Mouse (Mus musculus): ENCODE measurements around the gene Nostrin. TPM values are rescaled to one million over a fixed set of nuclear protein-coding genes. Genes with fewer than 3 reads are reported as not detected.

Gene Nostrin
- total and polyA plus RNA-seq, 3 experiments = 0.24 to 2.5 (median 0.29) TPM

DNA sequence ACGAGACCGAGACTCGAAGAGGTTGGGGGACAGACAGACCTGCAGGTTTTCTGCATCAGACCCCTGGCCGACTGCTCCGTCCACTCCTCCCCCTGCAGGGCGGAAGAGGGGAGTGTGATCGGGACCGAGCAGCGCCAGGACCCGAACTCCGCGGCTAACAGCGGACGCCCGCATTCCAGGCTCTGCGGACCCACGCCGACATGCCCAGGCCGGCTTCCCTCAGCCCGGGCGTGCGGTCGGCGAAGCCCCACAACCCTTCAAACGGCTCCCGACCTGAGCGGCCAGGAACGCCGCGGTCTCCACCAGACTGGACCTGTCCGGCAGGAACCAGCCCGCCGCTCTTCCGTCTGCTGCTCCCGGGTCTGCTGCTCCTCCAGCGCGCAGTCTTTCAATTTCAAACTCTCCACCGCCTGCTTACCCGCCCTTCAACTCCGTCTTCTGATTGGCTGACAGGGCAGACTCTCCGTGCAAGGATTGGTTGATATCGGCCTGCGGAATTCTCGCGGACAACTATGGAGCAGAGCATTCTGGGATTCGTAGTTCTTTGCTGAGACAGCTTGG is 70.3 kb downstream of the Nostrin start, which contains the start of gene Spc25 (continued):
- TF ChIP-seq PAX5 (IDR thresholded peaks at IDR 0.05; ENCODE audit: low read length) = no peak
- no peak; the same call in 1 of the 2 replicates for TF ChIP-seq GABPA (IDR thresholded peaks at IDR 0.05; ENCODE audit: insufficient replicate concordance, low read depth, low read length)
- peak; percentile 78; the same call in 1 of the 2 replicates for TF ChIP-seq TCF12 (IDR thresholded peaks at IDR 0.05; ENCODE audit: low read depth, low read length)
- peak; percentile 87; the same call in 1 of the 2 replicates for TF ChIP-seq POLR2AphosphoS2 (IDR thresholded peaks at IDR 0.05; ENCODE audit: low read depth, low read length)
- TF ChIP-seq KAT2A (IDR thresholded peaks at IDR 0.05; ENCODE audit: insufficient replicate concordance, low read length) = peak; percentile 97
- TF ChIP-seq RAD21 (IDR thresholded peaks at IDR 0.05; ENCODE audit: low read depth, low read length) = no peak
- peak; percentile 100 for TF ChIP-seq HCFC1 (IDR thresholded peaks at IDR 0.05; ENCODE audit: low read depth, low read length)
- TF ChIP-seq BHLHE40 (IDR thresholded peaks at IDR 0.05; ENCODE audit: low read depth, low read length) = no peak

DNA sequence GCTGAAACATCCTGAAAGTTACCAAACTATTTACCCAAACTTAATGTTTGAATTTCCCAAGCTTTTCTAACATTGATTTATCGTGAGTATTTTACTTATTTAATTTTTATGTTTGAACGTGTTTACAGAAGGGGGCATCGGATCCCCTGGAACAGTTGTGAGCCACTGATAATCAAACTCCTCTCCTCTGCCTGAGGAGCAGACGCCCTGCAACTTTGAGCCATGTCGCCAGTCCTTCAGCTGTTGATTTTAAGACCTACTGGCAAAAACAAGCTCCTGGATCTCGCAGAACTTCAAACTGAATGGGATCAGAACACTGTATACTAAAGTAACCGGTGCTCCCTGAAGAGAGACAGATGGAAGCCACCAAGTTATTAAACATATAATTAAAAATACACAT is 70.9 kb downstream of the Nostrin start:
- Histone ChIP-seq H3K4me1 (ENCODE audit: control insufficient read depth in 1 of 2, insufficient read depth in 2 of 2) (peaks cover 0 to 7% of the 10 kb centered on the region in 2 experiments; a peak in 2 of 4 replicates), H3K9ac (ENCODE audit: insufficient read depth, low read depth) (no peak overlapping the region; the same call in 1 of the 2 replicates), H3K4me2 (ENCODE audit: insufficient read depth, low read depth, poor library complexity, severe bottlenecking) (peak overlapping the region; percentile 53; the same call in 1 of the 2 replicates), H3K9me3 (replicated peaks; ENCODE audit: low read length) (no peaks in the 10 kb centered on the region), H3K27ac (ENCODE audit: insufficient read depth, low read depth) (no peak overlapping the region), H3K79me2 (replicated peaks; ENCODE audit: control insufficient read depth, extremely low read depth, insufficient read depth, poor library complexity, severe bottlenecking) (peaks cover 12% of the 10 kb centered on the region), H3K27me3 (replicated peaks) (no peaks in the 10 kb centered on the region), H3K36me3 (replicated peaks in 1 of 2; ENCODE audit: control insufficient read depth in 1 of 2, insufficient read depth in 1 of 2, low read length in 1 of 2) (peaks cover 9 to 16% of the 10 kb centered on the region in 2 experiments), H3K4me3 (replicated peaks in 1 of 3; ENCODE audit: low read depth in 2 of 3, low read length in 2 of 3, poor library complexity in 1 of 3) (peak overlapping the region in 2 of 3 experiments; percentile 67 to 96)
- in situ Hi-C loops (cut with MboI; ENCODE audit: low pct_ligation_motif_present, low pct_unique_long_range_greater_than_20kb, low sequenced_read_pairs) = no loop called here
- dilution Hi-C loops (cut with MboI; ENCODE audit: extremely low pct_ligation_motif_present, extremely low pct_unique_long_range_greater_than_20kb, low sequenced_read_pairs) = no loop called here
- DNase-seq (ENCODE audit: extremely low read depth) = peak; percentile 12
- no peak for TF ChIP-seq HCFC1 (IDR thresholded peaks at IDR 0.05; ENCODE audit: low read depth, low read length)
- no peak for TF ChIP-seq BHLHE40 (IDR thresholded peaks at IDR 0.05; ENCODE audit: low read depth, low read length)
- no peak for TF ChIP-seq POLR2A (IDR thresholded peaks at IDR 0.05; ENCODE audit: low read depth, low read length)
- TF ChIP-seq JUN (IDR thresholded peaks at IDR 0.05; ENCODE audit: insufficient read depth, low read depth, low read length) = no peak

DNA sequence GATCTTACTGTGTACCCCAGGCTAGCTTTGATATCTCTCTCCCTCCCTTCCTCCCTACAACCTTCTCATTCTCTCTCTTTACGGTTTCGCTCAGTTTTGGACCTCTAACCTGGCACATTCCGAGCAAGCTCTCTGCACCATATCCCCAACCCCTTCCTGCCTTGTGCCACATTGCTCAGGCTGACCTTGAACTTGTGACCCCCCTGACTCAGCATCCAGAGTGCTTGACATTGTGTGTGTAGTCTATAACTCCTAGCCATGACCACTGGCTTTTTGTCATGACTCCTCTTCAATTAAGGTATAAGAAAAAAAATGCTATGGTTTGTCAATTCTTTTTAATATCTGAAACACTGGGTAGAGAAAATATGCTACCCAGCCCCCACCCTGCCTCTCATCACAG is 74.1 kb downstream of the Nostrin start:
- TF ChIP-seq HCFC1 (IDR thresholded peaks at IDR 0.05; ENCODE audit: low read depth, low read length) (no peak), BHLHE40 (IDR thresholded peaks at IDR 0.05; ENCODE audit: low read depth, low read length) (no peak), JUN (IDR thresholded peaks at IDR 0.05; ENCODE audit: insufficient read depth, low read depth, low read length) (no peak), RAD21 (IDR thresholded peaks at IDR 0.05; ENCODE audit: low read depth, low read length) (no peak), ZMIZ1 (IDR thresholded peaks at IDR 0.05; ENCODE audit: low read depth, low read length) (no peak), ZC3H11A (IDR thresholded peaks at IDR 0.05; ENCODE audit: low read depth, low read length) (no peak), USF2 (conservative IDR thresholded peaks at IDR 0.05; ENCODE audit: low read depth, low read length) (no peak), EP300 (IDR thresholded peaks at IDR 0.05; ENCODE audit: low read length) (no peak), MYC (IDR thresholded peaks at IDR 0.05; ENCODE audit: low read depth, low read length) (no peak), GABPA (IDR thresholded peaks at IDR 0.05; ENCODE audit: insufficient replicate concordance, low read depth, low read length) (no peak), CHD1 (IDR thresholded peaks at IDR 0.05; ENCODE audit: low read depth, low read length) (no peak), ETS1 (conservative IDR thresholded peaks at IDR 0.05; ENCODE audit: low read depth, low read length) (no peak), SMC3 (IDR thresholded peaks at IDR 0.05; ENCODE audit: low read depth, low read length) (no peak), JUND (conservative IDR thresholded peaks at IDR 0.05; ENCODE audit: low read depth, low read length) (no peak), ZNF384 (IDR thresholded peaks at IDR 0.05; ENCODE audit: low read depth, low read length) (no peak), PAX5 (IDR thresholded peaks at IDR 0.05; ENCODE audit: low read length) (no peak), E2F4 (IDR thresholded peaks at IDR 0.05; ENCODE audit: insufficient replicate concordance, low read depth, low read length) (no peak)
- dilution Hi-C loops (cut with MboI; ENCODE audit: extremely low pct_ligation_motif_present, extremely low pct_unique_long_range_greater_than_20kb, low sequenced_read_pairs) = no loop called here

More for the DNA sequence above, 74.1 kb downstream of the Nostrin start:
- Histone ChIP-seq H3K9me3 (replicated peaks; ENCODE audit: low read length) (no peaks in the 10 kb centered on the region), H3K27ac (ENCODE audit: insufficient read depth, low read depth) (no peak overlapping the region), H3K79me2 (replicated peaks; ENCODE audit: control insufficient read depth, extremely low read depth, insufficient read depth, poor library complexity, severe bottlenecking) (peaks cover 9% of the 10 kb centered on the region), H3K9ac (ENCODE audit: insufficient read depth, low read depth) (no peak overlapping the region), H3K4me3 (replicated peaks in 1 of 3; ENCODE audit: low read depth in 2 of 3, low read length in 2 of 3, poor library complexity in 1 of 3) (no peak overlapping the region), H3K36me3 (replicated peaks in 1 of 2; ENCODE audit: control insufficient read depth in 1 of 2, insufficient read depth in 1 of 2, low read length in 1 of 2) (no peaks in the 10 kb centered on the region), H3K27me3 (replicated peaks) (no peaks in the 10 kb centered on the region), H3K4me1 (ENCODE audit: control insufficient read depth in 1 of 2, insufficient read depth in 2 of 2) (peaks cover 0 to 4% of the 10 kb centered on the region in 2 experiments; a peak in 2 of 4 replicates), H3K4me2 (ENCODE audit: insufficient read depth, low read depth, poor library complexity, severe bottlenecking) (no peak overlapping the region)
- in situ Hi-C loops (cut with MboI; ENCODE audit: low pct_ligation_motif_present, low pct_unique_long_range_greater_than_20kb, low sequenced_read_pairs) = no loop called here
- DNase-seq (ENCODE audit: extremely low read depth) = no peak

Measured in CH12.LX (cell line).